ENCODE assay signal across 8 mouse cellular contexts in the genomic region with DNA sequence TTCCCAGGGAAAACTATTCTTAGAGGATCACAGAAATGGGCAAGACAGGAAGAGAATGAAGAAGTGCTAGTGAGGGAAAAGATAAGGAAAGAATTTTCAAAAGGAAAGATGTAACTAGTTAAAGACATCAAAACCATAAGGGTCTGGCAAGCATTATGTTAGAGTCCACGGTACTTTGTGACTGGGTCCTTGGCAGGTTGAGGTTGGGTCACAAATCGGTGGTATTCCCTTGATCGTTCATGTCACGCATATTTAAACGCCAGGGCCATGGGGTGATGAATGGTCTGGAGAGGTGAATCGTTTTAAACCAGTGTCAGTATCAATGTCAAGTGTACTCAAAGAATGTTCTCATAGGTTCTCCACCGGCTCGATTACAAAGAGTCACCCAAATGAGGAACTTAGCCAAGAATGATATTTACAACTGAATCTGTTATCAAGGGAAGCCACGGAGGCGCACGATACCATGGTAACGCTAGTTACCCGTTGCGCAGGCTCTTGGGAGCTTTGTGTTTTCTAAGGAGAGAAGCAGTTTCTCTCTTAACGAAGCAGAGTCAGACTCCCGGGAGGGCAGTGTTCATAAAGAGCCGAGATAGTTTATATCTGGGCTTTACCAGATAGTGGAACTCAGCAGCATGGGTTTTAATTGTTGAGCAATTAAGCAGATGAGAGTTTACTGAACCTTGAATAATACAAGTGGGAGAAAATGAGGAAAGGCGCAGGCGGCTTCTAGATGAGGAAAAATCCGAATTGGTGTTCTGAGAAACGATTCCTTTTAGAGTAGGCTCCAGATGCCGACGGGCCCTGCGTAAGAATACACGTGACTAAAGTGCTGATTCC.
DNase-seq lines count a peak whose midpoint lies in the region; ATAC-seq and TF ChIP-seq lines count a peak whose summit lies in the region.

No protein-coding gene starts in this region.

- H3K27me3 ChIP-seq in heart, embryonic 13.5 days (replicated peaks), result no peaks in the 10 kb centered on the region
- no peaks in the 10 kb centered on the region for H3K27me3 ChIP-seq in midbrain, embryonic 16.5 days (ENCODE audit: control insufficient read depth, insufficient read depth, low read depth, low read length)

- H3K4me1 ChIP-seq in heart, embryonic 13.5 days, result no peaks in the 10 kb centered on the region
- H3K4me1 ChIP-seq in cortical plate, adult 2 months (ENCODE audit: control insufficient read depth, insufficient read depth, low read length), result peaks cover 2% of the 10 kb centered on the region; the same call in 1 of the 2 replicates
- no peaks in the 10 kb centered on the region for H3K4me1 ChIP-seq in midbrain, embryonic 16.5 days (ENCODE audit: control insufficient read depth, insufficient read depth, low read length)

- no peak overlapping the region for H3K4me3 ChIP-seq in heart, embryonic 13.5 days
- no peak overlapping the region for H3K4me3 ChIP-seq in cortical plate, adult 2 months (ENCODE audit: insufficient read depth, low read length)
- H3K4me3 ChIP-seq in midbrain, embryonic 16.5 days (ENCODE audit: low read depth, low read length), result no peak overlapping the region

- H3K36me3 ChIP-seq in heart, embryonic 13.5 days, result no peaks in the 10 kb centered on the region
- no peaks in the 10 kb centered on the region for H3K36me3 ChIP-seq in midbrain, embryonic 16.5 days (ENCODE audit: control insufficient read depth, insufficient read depth, low read length)

- DNase-seq in heart, adult 9 months (ENCODE audit: low spot score in 2 of 2), result no peak
- peak; percentile 4 for DNase-seq in layer of hippocampus, adult 9-10 months (ENCODE audit: low spot score)
- DNase-seq in adrenal gland, adult 8-10 months, result no peak
- no peak for DNase-seq in kidney, adult 18-20 months

- no peak for TF ChIP-seq CTCF in cortical plate, adult 2 months (IDR thresholded peaks at IDR 0.05; ENCODE audit: extremely low read depth, insufficient read depth, low read length)

- no peak overlapping the region for H3K9ac ChIP-seq in heart, embryonic 13.5 days
- H3K9ac ChIP-seq in midbrain, embryonic 16.5 days (ENCODE audit: low read depth, low read length), result no peak overlapping the region

- 0 out of 2 replicates have a peak overlapping the region, but pooled peaks have one; percentile 4 for H3K4me2 ChIP-seq in heart, embryonic 13.5 days
- peak overlapping the region; percentile 41 for H3K4me2 ChIP-seq in midbrain, embryonic 16.5 days (ENCODE audit: low read length)

- WGBS in heart, embryonic 13.5 days, result 67% methylated on average over 25 of the region's 25 CpGs
- WGBS in midbrain, embryonic 16.5 days, result 52% methylated on average over 25 of the region's 25 CpGs

- H3K9me3 ChIP-seq in heart, embryonic 13.5 days, result no peaks in the 10 kb centered on the region
- H3K9me3 ChIP-seq in midbrain, embryonic 16.5 days (replicated peaks; ENCODE audit: control insufficient read depth, low read length, poor library complexity, severe bottlenecking), result no peaks in the 10 kb centered on the region

- TF ChIP-seq POLR2A in cortical plate, adult 2 months (IDR thresholded peaks at IDR 0.05; ENCODE audit: extremely low read depth, insufficient read depth, low read length), result no peak

- no peak overlapping the region for H3K27ac ChIP-seq in heart, embryonic 13.5 days (replicated peaks)
- peak overlapping the region; percentile 76; the same call in 1 of the 2 replicates for H3K27ac ChIP-seq in cortical plate, adult 2 months (ENCODE audit: insufficient read depth, low read length)
- H3K27ac ChIP-seq in midbrain, embryonic 16.5 days (ENCODE audit: low read length), result no peak overlapping the region; the same call in 1 of the 2 replicates

- ATAC-seq in heart, embryonic 13.5 days (ENCODE audit: extremely low read depth, insufficient number of reproducible peaks, low FRiP score, low TSS enrichment), result no peak
- peak; percentile 84 for ATAC-seq in midbrain, embryonic 16.5 days
- no peak for ATAC-seq in monocyte, adult 5-6 weeks (replicated peaks; ENCODE audit: insufficient number of reproducible peaks, low FRiP score, low TSS enrichment, poor library complexity, severe bottlenecking)
